Mouse (Mus musculus) myocyte (in vitro differentiated cells): ENCODE measurements at regions not wholly inside any gene's neighbourhood (a gene's known extent, or its start where the extent isn't known, plus 50 kb on each side); places are given as distances from the start of the nearest gene placed in this dataset.
A peak's percentile ranks its signal among the peaks of the same experiment; 100 is the strongest.

Source experiments
- H3K27me3 ChIP-seq: one replicate; pipeline ENCODE4 v1.6.1; 2011; ENCODE audit not compliant: control insufficient read depth, insufficient read depth, insufficient read length
- H3K36me3 ChIP-seq: one replicate; pipeline ENCODE4 v1.6.1; 2011; ENCODE audit not compliant: control insufficient read depth, insufficient read depth
- H3K4me2 ChIP-seq: one replicate; pipeline ENCODE4 v1.6.1; 2011; ENCODE audit warnings: low read depth, control low read depth
- H3K4me3 ChIP-seq: one replicate; pipeline ENCODE4 v1.5.1; 2011; ENCODE audit warnings: mild to moderate bottlenecking, control low read depth, moderate library complexity
- H3K79me2 ChIP-seq: one replicate; pipeline ENCODE4 v1.6.1; 2011; ENCODE audit not compliant: control insufficient read depth, insufficient read depth
- H3ac ChIP-seq: one replicate; pipeline ENCODE4 v1.6.1; 2011; ENCODE audit not compliant: control insufficient read depth, insufficient read length
- CEBPB ChIP-seq: IDR thresholded peaks from 2 replicates; pipeline ENCODE4 v1.6.1; 2011; ENCODE audit warnings: mild to moderate bottlenecking, moderate library complexity; ENCODE audit not compliant: poor library complexity, insufficient read depth, severe bottlenecking
- E2F4 ChIP-seq: IDR thresholded peaks from one replicate; pipeline ENCODE4 v1.6.1; 2011; ENCODE audit warnings: mild to moderate bottlenecking, control low read depth, moderate library complexity; ENCODE audit not compliant: insufficient read depth
- MAX ChIP-seq: IDR thresholded peaks from one replicate; pipeline ENCODE4 v1.6.1; 2011; ENCODE audit warnings: low read depth, mild to moderate bottlenecking, control low read depth
- MYOD1 ChIP-seq, 3 experiments: IDR thresholded peaks; one replicate each; pipeline ENCODE4 v1.6.1; 2011; ENCODE audit warnings: control low read depth in 2 of 3, low read depth in 2 of 3, mild to moderate bottlenecking in 2 of 3, moderate library complexity in 1 of 3; ENCODE audit not compliant: insufficient read length in 2 of 3, control insufficient read depth in 1 of 3
- MYOG ChIP-seq, 3 experiments: IDR thresholded peaks; one replicate each; pipeline ENCODE4 v1.6.1; 2011; ENCODE audit warnings: control low read depth in 2 of 3, low read depth in 2 of 3, mild to moderate bottlenecking in 2 of 3; ENCODE audit not compliant: insufficient read length in 2 of 3, control insufficient read depth in 1 of 3, insufficient read depth in 1 of 3
- POLR2A ChIP-seq: IDR thresholded peaks from one replicate; pipeline ENCODE4 v1.6.1; 2011; ENCODE audit warnings: low read depth, mild to moderate bottlenecking, control low read depth, moderate library complexity; ENCODE audit not compliant: insufficient read length
- POLR2AphosphoS2 ChIP-seq: IDR thresholded peaks from one replicate; pipeline ENCODE4 v1.6.1; 2011; ENCODE audit warnings: low read depth, control low read depth; ENCODE audit not compliant: insufficient read length
- REST ChIP-seq: IDR thresholded peaks from one replicate; pipeline ENCODE4 v1.6.1; 2011; ENCODE audit warnings: mild to moderate bottlenecking, control low read depth, moderate library complexity; ENCODE audit not compliant: insufficient read depth, insufficient read length
- SRF ChIP-seq: IDR thresholded peaks from one replicate; pipeline ENCODE4 v1.6.1; 2011; ENCODE audit warnings: low read depth; ENCODE audit not compliant: control insufficient read depth, insufficient read length
- TCF12 ChIP-seq: IDR thresholded peaks from one replicate; pipeline ENCODE4 v1.6.1; 2011; ENCODE audit warnings: mild to moderate bottlenecking, control low read depth; ENCODE audit not compliant: poor library complexity, insufficient read depth, severe bottlenecking
- TCF3 ChIP-seq: IDR thresholded peaks from one replicate; pipeline ENCODE4 v1.6.1; 2011; ENCODE audit warnings: low read depth, control low read depth; ENCODE audit not compliant: insufficient read length
- USF1 ChIP-seq: IDR thresholded peaks from one replicate; pipeline ENCODE4 v1.6.1; 2011; ENCODE audit warnings: low read depth, mild to moderate bottlenecking, control low read depth, moderate library complexity

GRCm38 (mm10) chr6:117552006-117552667, 288.8 kb upstream of the Zfp637 start:
- Histone ChIP-seq H3K79me2 (no peaks in the 10 kb centered on the region), H3K4me3 (no peak overlapping the region), H3K4me2 (no peak overlapping the region), H3K27me3 (no peaks in the 10 kb centered on the region), H3ac (no peak overlapping the region), H3K36me3 (no peaks in the 10 kb centered on the region)
- TF ChIP-seq USF1: no peak
- TF ChIP-seq POLR2AphosphoS2: no peak
- no peak for TF ChIP-seq SRF
- TF ChIP-seq MYOD1 (IDR thresholded peaks at IDR 0.05; ENCODE audit: control insufficient read depth in 1 of 3, insufficient read length in 2 of 3, low read depth in 2 of 3): peak in 1 of 3 experiments; percentile 53
- TF ChIP-seq MYOG (IDR thresholded peaks at IDR 0.05; ENCODE audit: control insufficient read depth in 1 of 3, insufficient read depth in 1 of 3, insufficient read length in 2 of 3, low read depth in 2 of 3): peak in 2 of 3 experiments; percentile 47

DNA sequence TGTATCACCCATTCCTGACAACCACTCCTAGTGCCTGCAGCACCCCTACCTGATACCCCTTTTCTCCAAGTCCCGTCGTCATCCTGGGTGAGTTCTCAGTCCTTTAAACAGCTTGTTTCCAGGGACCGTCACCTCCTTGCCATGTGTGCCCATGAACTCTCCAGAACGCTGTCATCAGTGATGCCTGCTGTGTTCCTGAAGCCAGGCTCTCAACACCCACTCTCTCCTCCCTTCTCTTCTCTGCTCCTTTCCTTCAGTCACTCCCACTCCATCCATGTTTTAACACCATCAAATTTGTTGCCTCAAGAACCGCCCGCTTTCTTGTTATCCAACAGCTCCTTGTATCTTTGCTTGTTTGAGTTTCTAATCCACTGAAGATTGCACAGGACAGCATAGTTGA, 277.8 kb upstream of the Zfp637 start:
- TF ChIP-seq POLR2AphosphoS2 (no peak), TCF3 (no peak), USF1 (no peak), REST (no peak), MAX (no peak), MYOD1 (IDR thresholded peaks at IDR 0.05; ENCODE audit: control insufficient read depth in 1 of 3, insufficient read length in 2 of 3, low read depth in 2 of 3) (no peak), SRF (no peak), E2F4 (no peak), MYOG (IDR thresholded peaks at IDR 0.05; ENCODE audit: control insufficient read depth in 1 of 3, insufficient read depth in 1 of 3, insufficient read length in 2 of 3, low read depth in 2 of 3) (no peak), TCF12 (no peak)
- Histone ChIP-seq H3ac (no peak overlapping the region), H3K79me2 (no peaks in the 10 kb centered on the region), H3K36me3 (no peaks in the 10 kb centered on the region), H3K4me2 (no peak overlapping the region), H3K4me3 (no peak overlapping the region), H3K27me3 (no peaks in the 10 kb centered on the region)

DNA sequence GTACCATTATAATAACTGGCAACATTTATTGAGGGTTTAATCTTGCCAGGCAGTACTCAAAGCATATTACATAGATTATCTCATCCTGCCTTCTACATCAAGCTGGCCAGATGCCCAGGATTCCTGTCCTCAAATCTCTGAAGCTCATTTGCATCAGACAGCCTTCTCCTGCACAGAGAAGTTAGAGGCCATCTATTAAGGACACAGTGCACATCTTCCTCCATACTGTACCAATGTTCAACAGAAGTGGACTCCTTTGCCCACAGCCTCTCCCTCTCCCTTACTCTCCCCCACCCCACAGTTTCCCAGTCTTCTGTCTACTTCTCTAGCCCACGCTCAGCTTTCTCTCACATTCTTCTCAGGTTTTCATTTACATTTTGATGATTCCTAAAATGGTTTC, 277.3 kb upstream of the Zfp637 start:
- no peak overlapping the region for H3K4me2 ChIP-seq
- no peak overlapping the region for H3ac ChIP-seq
- H3K79me2 ChIP-seq: no peaks in the 10 kb centered on the region
- no peak overlapping the region for H3K4me3 ChIP-seq
- no peaks in the 10 kb centered on the region for H3K27me3 ChIP-seq
- no peaks in the 10 kb centered on the region for H3K36me3 ChIP-seq
- TF ChIP-seq MYOD1 (IDR thresholded peaks at IDR 0.05; ENCODE audit: control insufficient read depth in 1 of 3, insufficient read length in 2 of 3, low read depth in 2 of 3): no peak
- no peak for TF ChIP-seq REST
- TF ChIP-seq SRF: no peak
- no peak for TF ChIP-seq USF1
- no peak for TF ChIP-seq TCF12
- TF ChIP-seq MAX: no peak
- no peak for TF ChIP-seq POLR2AphosphoS2
- TF ChIP-seq MYOG (IDR thresholded peaks at IDR 0.05; ENCODE audit: control insufficient read depth in 1 of 3, insufficient read depth in 1 of 3, insufficient read length in 2 of 3, low read depth in 2 of 3): no peak
- no peak for TF ChIP-seq POLR2A
- TF ChIP-seq E2F4: no peak
- no peak for TF ChIP-seq TCF3
- TF ChIP-seq CEBPB: no peak

- TF ChIP-seq REST (no peak), USF1 (no peak), POLR2AphosphoS2 (no peak), POLR2A (no peak), TCF12 (no peak), E2F4 (no peak), MYOG (IDR thresholded peaks at IDR 0.05; ENCODE audit: control insufficient read depth in 1 of 3, insufficient read depth in 1 of 3, insufficient read length in 2 of 3, low read depth in 2 of 3) (no peak), TCF3 (no peak), CEBPB (no peak), MAX (no peak), MYOD1 (IDR thresholded peaks at IDR 0.05; ENCODE audit: control insufficient read depth in 1 of 3, insufficient read length in 2 of 3, low read depth in 2 of 3) (no peak), SRF (no peak)
- no peak overlapping the region for H3K4me3 ChIP-seq
- no peak overlapping the region for H3K4me2 ChIP-seq
- H3K79me2 ChIP-seq: no peaks in the 10 kb centered on the region
- no peaks in the 10 kb centered on the region for H3K36me3 ChIP-seq
- no peak overlapping the region for H3ac ChIP-seq
- no peaks in the 10 kb centered on the region for H3K27me3 ChIP-seq
These were observed 274.2 kb upstream of the Zfp637 start for GRCm38 (mm10) chr6:117566786-117567185.

- Histone ChIP-seq H3K79me2 (no peaks in the 10 kb centered on the region), H3K4me2 (no peak overlapping the region)
- TF ChIP-seq SRF (no peak), CEBPB (no peak), REST (no peak), USF1 (no peak), POLR2AphosphoS2 (no peak), E2F4 (no peak), POLR2A (no peak), TCF12 (no peak), MYOG (IDR thresholded peaks at IDR 0.05; ENCODE audit: control insufficient read depth in 1 of 3, insufficient read depth in 1 of 3, insufficient read length in 2 of 3, low read depth in 2 of 3) (no peak), MYOD1 (IDR thresholded peaks at IDR 0.05; ENCODE audit: control insufficient read depth in 1 of 3, insufficient read length in 2 of 3, low read depth in 2 of 3) (no peak), MAX (no peak), TCF3 (no peak)
These were observed 273.3 kb upstream of the Zfp637 start for GRCm38 (mm10) chr6:117567691-117568090.

More at GRCm38 (mm10) chr6:117567691-117568090, 273.3 kb upstream of the Zfp637 start:
- no peaks in the 10 kb centered on the region for H3K36me3 ChIP-seq
- H3K4me3 ChIP-seq: no peak overlapping the region
- H3K27me3 ChIP-seq: no peaks in the 10 kb centered on the region
- H3ac ChIP-seq: no peak overlapping the region
